Mouse (Mus musculus) liver, embryonic 14.5 days (tissue): ENCODE data around the gene Fam57b.

ENCODE experiments used
- CTCF ChIP-seq: IDR thresholded peaks from 2 replicates; pipeline ENCODE4 v1.5.1; 2016; ENCODE audit warnings: antibody characterized with exemption, low read depth, control low read depth
- EP300 ChIP-seq: IDR thresholded peaks from 2 replicates; pipeline ENCODE4 v1.6.1; 2016; ENCODE audit warnings: antibody characterized with exemption, low read depth

GRCm38 (mm10) chr7:126825952-126826351, 28.5 kb downstream of the Fam57b start:
- no peak for TF ChIP-seq EP300
- TF ChIP-seq CTCF, result no peak
